Mouse (Mus musculus) induced T-regulatory cell, adult 2 months (primary cell): ENCODE results near the gene Dtd1.

ENCODE experiments used
- DNase-seq: peaks from one replicate; pipeline ENCODE4 v3.0.0-alpha.2; 2012; ENCODE audit warnings: low read depth

Dtd1 gene

GRCm38 (mm10) chr2:144599831-144600687 lies at the start of gene Dtd1:
Gene Dtd1, plus strand, starts transcription at chr2:144599897.
- peak; percentile 93 for DNase-seq

- peak; percentile 67 for DNase-seq
Measured at GRCm38 (mm10) chr2:144550529-144550928, 49.2 kb upstream of the Dtd1 start, which contains the start of gene Rbbp9. Gene Rbbp9, minus strand, starts transcription at chr2:144550869.

GRCm38 (mm10) chr2:144553905-144554304 lies 45.8 kb upstream of the Dtd1 start:
- DNase-seq = no peak

GRCm38 (mm10) chr2:144555286-144555819 lies 44.3 kb upstream of the Dtd1 start:
- DNase-seq = no peak

GRCm38 (mm10) chr2:144555820-144556552 lies 43.7 kb upstream of the Dtd1 start, which contains the start of gene Sec23b:
Gene Sec23b, plus strand, starts transcription at chr2:144556229.
- peak; percentile 98 for DNase-seq

- DNase-seq = peak; percentile 18
Measured at GRCm38 (mm10) chr2:144588723-144589122, 11.0 kb upstream of the Dtd1 start.

GRCm38 (mm10) chr2:144593036-144593435 lies 6.7 kb upstream of the Dtd1 start:
- DNase-seq = peak; percentile 28

GRCm38 (mm10) chr2:144593951-144594651 lies 5.6 kb upstream of the Dtd1 start, which contains the start of gene Smim26:
Gene Smim26, plus strand, starts transcription at chr2:144594054.
- peak; percentile 84 for DNase-seq

GRCm38 (mm10) chr2:144598006-144598405 lies 1.7 kb upstream of the Dtd1 start:
- no peak for DNase-seq

- no peak for DNase-seq
Measured at GRCm38 (mm10) chr2:144601576-144601975, 1.9 kb downstream of the Dtd1 start.

- no peak for DNase-seq
Measured at GRCm38 (mm10) chr2:144613956-144614355, 14.3 kb downstream of the Dtd1 start.

- no peak for DNase-seq
Measured at GRCm38 (mm10) chr2:144617074-144617874, 17.6 kb downstream of the Dtd1 start.

GRCm38 (mm10) chr2:144621491-144621890 lies 21.8 kb downstream of the Dtd1 start:
- DNase-seq = no peak

- no peak for DNase-seq
Measured at GRCm38 (mm10) chr2:144633551-144633950, 33.9 kb downstream of the Dtd1 start.

- DNase-seq = no peak
Measured at GRCm38 (mm10) chr2:144634231-144634630, 34.5 kb downstream of the Dtd1 start.

- no peak for DNase-seq
Measured at GRCm38 (mm10) chr2:144634729-144635128, 35.0 kb downstream of the Dtd1 start.

GRCm38 (mm10) chr2:144635644-144636320 lies 36.1 kb downstream of the Dtd1 start:
- peak; percentile 66 for DNase-seq

GRCm38 (mm10) chr2:144637204-144637603 lies 37.5 kb downstream of the Dtd1 start:
- no peak for DNase-seq

GRCm38 (mm10) chr2:144637671-144638395 lies 38.1 kb downstream of the Dtd1 start:
- DNase-seq = no peak

- no peak for DNase-seq
Measured at GRCm38 (mm10) chr2:144638719-144639118, 39.0 kb downstream of the Dtd1 start.
